Mouse (Mus musculus): ENCODE data around the gene Arglu1.

Gene Arglu1

GRCm38 (mm10) chr8:8690146-8691092, at the start of gene Arglu1:
Arglu1 (minus strand) TSS chr8:8690521.
- DNase-seq, result peak; percentile 98

GRCm38 (mm10) chr8:8737271-8737670, 47.0 kb upstream of the Arglu1 start:
- peak; percentile 70 for DNase-seq

GRCm38 (mm10) chr8:8736826-8737225, 46.5 kb upstream of the Arglu1 start:
- no peak for DNase-seq

- DNase-seq, result peak; percentile 44
These were observed 43.5 kb upstream of the Arglu1 start for GRCm38 (mm10) chr8:8733804-8734203.

- DNase-seq, result no peak
These were observed 38.3 kb upstream of the Arglu1 start for GRCm38 (mm10) chr8:8728643-8729042.

- DNase-seq, result no peak
These were observed 36.2 kb upstream of the Arglu1 start for GRCm38 (mm10) chr8:8726547-8726946.

- no peak for DNase-seq
These were observed 14.5 kb upstream of the Arglu1 start for GRCm38 (mm10) chr8:8704813-8705212.

- DNase-seq, result no peak
These were observed 13.3 kb upstream of the Arglu1 start for GRCm38 (mm10) chr8:8703668-8704067.

- DNase-seq, result no peak
These were observed 10.5 kb upstream of the Arglu1 start for GRCm38 (mm10) chr8:8700821-8701220.

GRCm38 (mm10) chr8:8700229-8700628, 9.9 kb upstream of the Arglu1 start:
- no peak for DNase-seq

- DNase-seq, result peak; percentile 70
These were observed 721 bp downstream of the Arglu1 start for GRCm38 (mm10) chr8:8689454-8690145.

- DNase-seq, result no peak
These were observed 1.4 kb downstream of the Arglu1 start for GRCm38 (mm10) chr8:8688823-8689453.

GRCm38 (mm10) chr8:8685517-8685916, 4.8 kb downstream of the Arglu1 start:
- no peak for DNase-seq

- no peak for DNase-seq
These were observed 7.6 kb downstream of the Arglu1 start for GRCm38 (mm10) chr8:8682697-8683096.

- DNase-seq, result no peak
These were observed 12.1 kb downstream of the Arglu1 start for GRCm38 (mm10) chr8:8678236-8678635.

GRCm38 (mm10) chr8:8674864-8675263, 15.5 kb downstream of the Arglu1 start:
- no peak for DNase-seq

- peak; percentile 97 for DNase-seq
These were observed 28.6 kb downstream of the Arglu1 start for GRCm38 (mm10) chr8:8661759-8662138.

GRCm38 (mm10) chr8:8661103-8661758, 29.1 kb downstream of the Arglu1 start, which contains the start of gene Efnb2:
Efnb2 (minus strand) TSS chr8:8661242.
- peak; percentile 97 for DNase-seq

- no peak for DNase-seq
These were observed 29.8 kb downstream of the Arglu1 start for GRCm38 (mm10) chr8:8660307-8661098.

- peak; percentile 21 for DNase-seq
These were observed 30.6 kb downstream of the Arglu1 start for GRCm38 (mm10) chr8:8659503-8660306.

Measured in lung, postnatal 36 days (tissue).